Mouse (Mus musculus): ENCODE measurements at regions not wholly inside any gene's neighbourhood (a gene's known extent, or its start where the extent isn't known, plus 50 kb on each side); places are given as distances from the start of the nearest gene placed in this dataset.

DNA sequence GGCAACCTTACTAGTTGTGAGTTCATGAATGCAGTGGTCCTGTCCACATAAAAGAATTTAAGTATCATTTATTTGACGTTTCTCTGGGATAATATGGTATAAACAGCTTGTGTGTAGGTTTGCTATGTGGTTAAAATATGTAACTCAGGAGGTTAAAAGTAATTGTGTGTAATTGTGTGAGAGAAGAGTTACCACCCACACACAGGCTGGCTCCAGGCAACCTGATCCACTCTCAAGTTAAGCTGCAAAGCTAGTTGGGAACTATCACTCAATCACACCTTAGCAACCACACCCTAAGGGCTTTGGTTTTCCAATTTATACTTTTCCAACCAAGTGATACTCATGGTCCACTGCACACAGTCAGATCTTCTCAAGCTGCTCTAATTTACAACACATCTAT, 157.5 kb downstream of the Arl4a start:
- no peak for TF ChIP-seq CTCF (IDR thresholded peaks at IDR 0.05; ENCODE audit: low read depth, low read length)
- no peak for TF ChIP-seq POLR2A (IDR thresholded peaks at IDR 0.05; ENCODE audit: extremely low read depth, insufficient read depth, low read length)
